Comparison of ENCODE assay signal across 10 mouse cellular contexts in the genomic region with DNA sequence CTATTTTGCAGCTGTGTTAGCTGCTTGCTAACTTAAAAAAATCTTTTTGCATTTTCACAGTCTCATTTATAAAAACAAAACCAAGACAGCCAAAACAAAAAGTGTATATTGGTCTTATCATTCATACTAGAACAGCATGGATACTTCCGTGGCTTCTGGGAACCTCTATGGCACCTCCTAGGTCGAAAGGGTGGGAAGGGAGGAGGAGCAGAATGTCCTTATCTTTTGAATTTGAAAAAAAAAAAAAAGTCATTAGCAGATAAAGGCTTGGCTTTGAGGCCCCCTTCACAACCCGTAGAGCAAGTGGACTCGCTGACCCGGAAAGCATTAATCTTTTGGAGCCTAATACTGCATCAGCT.
A peak's percentile ranks its signal among the peaks of the same experiment; 100 is the strongest.
DNase-seq lines count a peak whose midpoint lies in the region; ATAC-seq lines count a peak whose summit lies in the region.
"Had no signal": no experiment of that assay in that cellular context is flagged by ENCODE, and none has a peak within 500 bp of the region (broad histone marks: within the 10 kb centered on the region; RNA-seq: fewer than 3 reads in every experiment).

No protein-coding gene starts in this region.

- H3K4me1 ChIP-seq in heart, embryonic 16.5 days (ENCODE audit: control insufficient read depth, insufficient read depth, low read length) = no peaks in the 10 kb centered on the region; the same call in 1 of the 2 replicates
- H3K4me1 ChIP-seq in embryonic facial prominence, embryonic 10.5 days = peaks cover 11% of the 10 kb centered on the region
- H3K4me1 ChIP-seq in hindbrain, embryonic 13.5 days (replicated peaks) = peaks cover 12% of the 10 kb centered on the region
- H3K4me1 ChIP-seq in midbrain, embryonic 13.5 days (replicated peaks) = peaks cover 13% of the 10 kb centered on the region

- no peak overlapping the region; the same call in 1 of the 2 replicates for H3K4me3 ChIP-seq in heart, embryonic 16.5 days (ENCODE audit: low read length)
- H3K4me3 ChIP-seq in embryonic facial prominence, embryonic 10.5 days = peak overlapping the region; percentile 62
- peak overlapping the region; percentile 58 for H3K4me3 ChIP-seq in hindbrain, embryonic 13.5 days
- H3K4me3 ChIP-seq in midbrain, embryonic 13.5 days (replicated peaks) = peak overlapping the region; percentile 55

- intact Hi-C loops in heart, postnatal 36 days (cut with DNase I) = no loop called here

- H3K9me3 ChIP-seq in heart, embryonic 16.5 days (replicated peaks; ENCODE audit: control insufficient read depth, low read length) = no peaks in the 10 kb centered on the region
- H3K9me3 ChIP-seq in embryonic facial prominence, embryonic 10.5 days = no peaks in the 10 kb centered on the region
- H3K9me3 ChIP-seq in hindbrain, embryonic 13.5 days = no peaks in the 10 kb centered on the region
- no peaks in the 10 kb centered on the region for H3K9me3 ChIP-seq in midbrain, embryonic 13.5 days

- 2% methylated on average over 5 of the region's 5 CpGs for WGBS in heart, embryonic 16.5 days
- 4% methylated on average over 5 of the region's 5 CpGs for WGBS in embryonic facial prominence, embryonic 10.5 days
- 1% methylated on average over 5 of the region's 5 CpGs for WGBS in hindbrain, embryonic 13.5 days
- 0% methylated on average over 5 of the region's 5 CpGs for WGBS in midbrain, embryonic 13.5 days

- no peak overlapping the region for H3K9ac ChIP-seq in heart, embryonic 16.5 days (ENCODE audit: low read length)
- peak overlapping the region; percentile 76; the same call in 1 of the 2 replicates for H3K9ac ChIP-seq in hindbrain, embryonic 13.5 days
- peak overlapping the region; percentile 67 for H3K9ac ChIP-seq in midbrain, embryonic 13.5 days (replicated peaks)

- no peak for ATAC-seq in heart, embryonic 16.5 days (replicated peaks; ENCODE audit: extremely low read depth, insufficient read depth, low FRiP score)
- no peak for ATAC-seq in hindbrain, embryonic 13.5 days (ENCODE audit: low FRiP score)
- ATAC-seq in midbrain, embryonic 13.5 days = no peak

- H3K27ac ChIP-seq in heart, embryonic 16.5 days (ENCODE audit: low read length) = no peak overlapping the region
- no peak overlapping the region for H3K27ac ChIP-seq in embryonic facial prominence, embryonic 10.5 days (replicated peaks)
- H3K27ac ChIP-seq in hindbrain, embryonic 13.5 days = no peak overlapping the region
- H3K27ac ChIP-seq in midbrain, embryonic 13.5 days = no peak overlapping the region

- DNase-seq in heart, postnatal 36 days = no peak
- DNase-seq in embryonic facial prominence, embryonic 10.5 days (ENCODE audit: low spot score) = no peak
- no peak for DNase-seq in embryo, embryonic 10.5 days (ENCODE audit: low spot score)
- DNase-seq in retina, embryonic 14.5 days (ENCODE audit: low spot score) = no peak
- DNase-seq in kidney, postnatal 14 days = no peak
- DNase-seq: thymus, postnatal 4 days had no signal

- no peaks in the 10 kb centered on the region for H3K36me3 ChIP-seq in heart, embryonic 16.5 days (ENCODE audit: control insufficient read depth, insufficient read depth)
- no peaks in the 10 kb centered on the region for H3K36me3 ChIP-seq in embryonic facial prominence, embryonic 10.5 days (replicated peaks)
- H3K36me3 ChIP-seq in hindbrain, embryonic 13.5 days = no peaks in the 10 kb centered on the region
- no peaks in the 10 kb centered on the region for H3K36me3 ChIP-seq in midbrain, embryonic 13.5 days

- peaks cover 7% of the 10 kb centered on the region for H3K27me3 ChIP-seq in heart, embryonic 16.5 days (ENCODE audit: control insufficient read depth, insufficient read depth, low read length)
- H3K27me3 ChIP-seq in embryonic facial prominence, embryonic 10.5 days (replicated peaks; ENCODE audit: low read depth, poor library complexity, severe bottlenecking) = peaks cover 16% of the 10 kb centered on the region
- H3K27me3 ChIP-seq in hindbrain, embryonic 13.5 days = no peaks in the 10 kb centered on the region
- 0 out of 2 replicates have a peak, but pooled peaks cover 3% of the 10 kb centered on the region for H3K27me3 ChIP-seq in midbrain, embryonic 13.5 days
- H3K27me3 ChIP-seq: CH12.LX had no signal

- H3K4me2 ChIP-seq in heart, embryonic 16.5 days (ENCODE audit: low read depth, low read length) = peak overlapping the region; percentile 73
- peak overlapping the region; percentile 83 for H3K4me2 ChIP-seq in hindbrain, embryonic 13.5 days
- peak overlapping the region; percentile 67 for H3K4me2 ChIP-seq in midbrain, embryonic 13.5 days (replicated peaks)
